Mouse (Mus musculus) adrenal gland (tissue): ENCODE data around the gene Adora2a.
"Not testable (repeated sequence)": the region's sequence is repeated elsewhere in the genome, so short reads cannot be mapped to it uniquely, and the experiment has no call there.

Experiments used
- intact Hi-C: fragments of 180-260 bp; cut with DNase I; formaldehyde crosslinking; loops from one replicate; pipeline ENCODE4 v1.15.1; 2025
- long read RNA-seq, 2 experiments: library from polyadenylated mRNA; unstranded; transcript quantifications; one replicate each; pipeline ENCODE4 v2.0.0; 2020; ENCODE audit warnings: borderline replicate concordance in 1 of 2; ENCODE audit not compliant: insufficient replicate concordance in 1 of 2

Gene Adora2a
- long read RNA-seq, experiment 1, result 0 reads
- long read RNA-seq, experiment 2, partial matches to known transcripts, result 1 of 1 reads
- long read RNA-seq, experiment 2, other reads (novel, unspliced or antisense), result 0 of 1 reads

GRCm38 (mm10) chr10:75316872-75316907 lies at the start of gene Adora2a:
TSS of gene Adora2a (plus strand) at chr10:75316877.
- intact Hi-C loops, result loop anchor here (2.0 to 5.0 kb wide), 2 partner anchors 120 to 166 kb away; no protein-coding TSS in a partner anchor

GRCm38 (mm10) chr10:75273020-75273419 lies 43.7 kb upstream of the Adora2a start:
- intact Hi-C loops, result no loop called here

- intact Hi-C loops, result loop anchor here (5.0 kb wide), 1 partner anchor 161 kb away; no protein-coding TSS in a partner anchor
These were observed 40.2 kb upstream of the Adora2a start for GRCm38 (mm10) chr10:75276427-75277013.

- intact Hi-C loops, result loop anchor here (5.0 kb wide), 1 partner anchor 160 kb away; no protein-coding TSS in a partner anchor
These were observed 39.2 kb upstream of the Adora2a start for GRCm38 (mm10) chr10:75277501-75277900.

GRCm38 (mm10) chr10:75282648-75283047 lies 34.0 kb upstream of the Adora2a start:
- intact Hi-C loops, result loop anchor here (5.0 kb wide), 1 partner anchor 110 kb away; no protein-coding TSS in a partner anchor

- intact Hi-C loops, result loop anchor here (5.0 kb wide), 1 partner anchor 108 kb away; no protein-coding TSS in a partner anchor
These were observed 32.9 kb upstream of the Adora2a start for GRCm38 (mm10) chr10:75283821-75284220.

- intact Hi-C loops, result no loop called here
These were observed 28.1 kb upstream of the Adora2a start for GRCm38 (mm10) chr10:75288579-75288978.

GRCm38 (mm10) chr10:75289392-75289791 lies 27.3 kb upstream of the Adora2a start:
- intact Hi-C loops, result no loop called here

- intact Hi-C loops, result no loop called here
These were observed 26.0 kb upstream of the Adora2a start for GRCm38 (mm10) chr10:75290650-75291049.

GRCm38 (mm10) chr10:75291338-75291737 lies 25.3 kb upstream of the Adora2a start:
- intact Hi-C loops, result no loop called here

GRCm38 (mm10) chr10:75292206-75292605 lies 24.5 kb upstream of the Adora2a start:
- intact Hi-C loops, result not testable (repeated sequence)

GRCm38 (mm10) chr10:75293288-75293687 lies 23.4 kb upstream of the Adora2a start:
- intact Hi-C loops, result no loop called here

- intact Hi-C loops, result no loop called here
These were observed 22.3 kb upstream of the Adora2a start for GRCm38 (mm10) chr10:75294362-75294761.

- intact Hi-C loops, result no loop called here
These were observed 21.8 kb upstream of the Adora2a start for GRCm38 (mm10) chr10:75294926-75295325.

GRCm38 (mm10) chr10:75298608-75299007 lies 18.1 kb upstream of the Adora2a start:
- intact Hi-C loops, result no loop called here

GRCm38 (mm10) chr10:75299785-75300418 lies 16.8 kb upstream of the Adora2a start:
- intact Hi-C loops, result no loop called here

GRCm38 (mm10) chr10:75301195-75301806 lies 15.4 kb upstream of the Adora2a start:
- intact Hi-C loops, result no loop called here

GRCm38 (mm10) chr10:75301937-75302336 lies 14.7 kb upstream of the Adora2a start:
- intact Hi-C loops, result no loop called here

- intact Hi-C loops, result no loop called here
These were observed 14.1 kb upstream of the Adora2a start for GRCm38 (mm10) chr10:75302536-75302935.

GRCm38 (mm10) chr10:75303324-75304048 lies 13.2 kb upstream of the Adora2a start:
- intact Hi-C loops, result no loop called here

GRCm38 (mm10) chr10:75304049-75304405 lies 12.7 kb upstream of the Adora2a start:
- intact Hi-C loops, result no loop called here

GRCm38 (mm10) chr10:75304413-75304812 lies 12.3 kb upstream of the Adora2a start:
- intact Hi-C loops, result no loop called here
